In the genomic region with DNA sequence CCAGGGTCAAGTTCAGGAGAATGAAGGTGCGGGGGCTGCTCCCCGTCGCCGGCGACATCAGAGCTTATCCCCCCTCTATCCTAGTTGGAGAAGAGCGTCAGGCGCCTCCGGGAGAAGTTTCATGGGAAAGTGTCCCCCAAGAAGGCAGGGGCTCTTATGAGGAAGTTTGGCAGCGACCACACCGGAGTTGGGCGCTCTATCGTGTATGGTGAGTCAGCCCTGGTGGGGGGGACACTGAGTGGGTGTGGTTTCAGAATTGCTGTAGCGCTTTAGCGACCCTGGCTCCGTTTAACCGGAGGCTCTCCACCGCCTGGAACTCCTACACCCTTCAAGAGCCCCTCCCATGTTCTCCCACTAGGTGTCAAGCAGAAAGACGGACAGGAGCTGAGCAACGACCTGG, we compare ENCODE assay signal across 9 mouse cellular contexts. TPM values are rescaled to one million over a fixed set of nuclear protein-coding genes. Genes with fewer than 3 reads are reported as not detected.
DNase-seq lines count a peak whose midpoint lies in the region; ATAC-seq and TF ChIP-seq lines count a peak whose summit lies in the region.
"Had no signal": no experiment of that assay in that cellular context is flagged by ENCODE, and none has a peak within 500 bp of the region (broad histone marks: within the 10 kb centered on the region; RNA-seq: fewer than 3 reads in every experiment).

No protein-coding gene starts in this region.

- peak overlapping the region; percentile 14; the same call in 1 of the 2 replicates for H3K9ac ChIP-seq in kidney, embryonic 14.5 days (ENCODE audit: low read depth, low read length)
- H3K9ac ChIP-seq in heart, embryonic 14.5 days (ENCODE audit: low read length) = peak overlapping the region; percentile 67
- H3K9ac ChIP-seq in liver, postnatal 0 days (replicated peaks) = peak overlapping the region; percentile 70

- H3K4me3 ChIP-seq in kidney, embryonic 14.5 days (ENCODE audit: low read length) = peak overlapping the region; percentile 50
- peak overlapping the region; percentile 52 to 54 for H3K4me3 ChIP-seq in heart, embryonic 14.5 days (ENCODE audit: control insufficient read depth in 1 of 2, insufficient read depth in 1 of 2, low read depth in 1 of 2, low read length in 2 of 2)
- peak overlapping the region; percentile 68 for H3K4me3 ChIP-seq in liver, postnatal 0 days (ENCODE audit: low read depth, low read length)

- H3K27ac ChIP-seq in kidney, embryonic 14.5 days (ENCODE audit: low read depth, low read length) = no peak overlapping the region
- no peak overlapping the region for H3K27ac ChIP-seq in heart, embryonic 14.5 days (replicated peaks in 1 of 2; ENCODE audit: control insufficient read depth in 1 of 2, insufficient read depth in 1 of 2, low read depth in 2 of 2, low read length in 2 of 2)
- H3K27ac ChIP-seq in liver, postnatal 0 days (ENCODE audit: low read depth) = peak overlapping the region; percentile 53; the same call in 1 of the 2 replicates

- 3% methylated on average over 19 of the region's 19 CpGs for WGBS in kidney, embryonic 14.5 days
- WGBS in heart, embryonic 14.5 days = 8% methylated on average over 19 of the region's 19 CpGs
- WGBS in liver, postnatal 0 days (ENCODE audit: insufficient replicate concordance) = 9% methylated on average over 19 of the region's 19 CpGs

- 0 out of 2 replicates have a peak, but pooled peaks cover 3% of the 10 kb centered on the region for H3K4me1 ChIP-seq in kidney, embryonic 14.5 days (ENCODE audit: control insufficient read depth, insufficient read depth, low read length)
- H3K4me1 ChIP-seq in heart, embryonic 14.5 days (ENCODE audit: control insufficient read depth in 2 of 2, insufficient read depth in 2 of 2, low read length in 2 of 2) = peaks cover 0 to 9% of the 10 kb centered on the region in 2 experiments; a peak in 3 of 4 replicates
- H3K4me1 ChIP-seq in liver, postnatal 0 days (ENCODE audit: insufficient read depth) = 0 out of 2 replicates have a peak, but pooled peaks cover 3% of the 10 kb centered on the region

- no peaks in the 10 kb centered on the region for H3K9me3 ChIP-seq in kidney, embryonic 14.5 days (ENCODE audit: control insufficient read depth, low read length)
- H3K9me3 ChIP-seq in heart, embryonic 14.5 days (ENCODE audit: control insufficient read depth, low read length) = no peaks in the 10 kb centered on the region
- no peaks in the 10 kb centered on the region for H3K9me3 ChIP-seq in liver, postnatal 0 days (ENCODE audit: low read length)

- TF ChIP-seq CTCF in liver, postnatal 0 days (IDR thresholded peaks at IDR 0.05; ENCODE audit: low read depth) = no peak

- H3K4me2 ChIP-seq in kidney, embryonic 14.5 days (replicated peaks; ENCODE audit: low read depth, low read length) = peak overlapping the region; percentile 65
- H3K4me2 ChIP-seq in heart, embryonic 14.5 days (ENCODE audit: low read length) = peak overlapping the region; percentile 78
- peak overlapping the region; percentile 83 for H3K4me2 ChIP-seq in liver, postnatal 0 days (ENCODE audit: low read depth, low read length)

- ATAC-seq in kidney, embryonic 14.5 days (ENCODE audit: low FRiP score, low TSS enrichment) = no peak
- no peak for ATAC-seq in heart, embryonic 14.5 days (ENCODE audit: insufficient number of reproducible peaks, insufficient read depth, low FRiP score, low read depth)
- no peak for ATAC-seq in liver, postnatal 0 days

- H3K27me3 ChIP-seq in kidney, embryonic 14.5 days (ENCODE audit: control insufficient read depth, insufficient read depth, low read length) = peaks cover 33% of the 10 kb centered on the region
- peaks cover 34% of the 10 kb centered on the region for H3K27me3 ChIP-seq in heart, embryonic 14.5 days (ENCODE audit: control insufficient read depth, insufficient read depth, low read length)
- H3K27me3 ChIP-seq in liver, postnatal 0 days (ENCODE audit: insufficient read depth, low read length) = no peaks in the 10 kb centered on the region

- H3K36me3 ChIP-seq in kidney, embryonic 14.5 days (ENCODE audit: control insufficient read depth, insufficient read depth, low read length) = no peaks in the 10 kb centered on the region
- 0 out of 2 replicates have a peak, but pooled peaks cover 3% of the 10 kb centered on the region for H3K36me3 ChIP-seq in heart, embryonic 14.5 days (ENCODE audit: control insufficient read depth, insufficient read depth, low read length)
- H3K36me3 ChIP-seq in liver, postnatal 0 days (replicated peaks; ENCODE audit: insufficient read depth, low read length) = peaks cover 16% of the 10 kb centered on the region

- intact Hi-C loops in gastrocnemius, postnatal 36 days (cut with DNase I) = no loop called here

- no peak for TF ChIP-seq EP300 in liver, postnatal 0 days (IDR thresholded peaks at IDR 0.05; ENCODE audit: low read depth)

- DNase-seq in kidney, adult 11 months = no peak
- peak; percentile 58 for DNase-seq in adrenal gland, postnatal 14 days
- DNase-seq in liver, postnatal 0 days = peak; percentile 28
- no peak for DNase-seq in urinary bladder, postnatal 4 days (ENCODE audit: low spot score in 2 of 2)
- DNase-seq in gastrocnemius, postnatal 36 days = no peak
- DNase-seq in natural killer cell, adult 2 months (ENCODE audit: low spot score in 2 of 2) = no peak

RNA-seq across cellular contexts. Expression of a gene that starts 0.8 kb away (rescaled TPM):
- 6.1 and 7.8 TPM in 2 replicates for polyA plus RNA-seq in kidney, embryonic 14.5 days (2014; fragmentation: Nextera tagmentation; extraction: Ambion mirVana)
- 17.6 and 22.7 TPM in 2 replicates for total RNA-seq in adrenal gland, postnatal 14 days (2021)
- 4.5 and 5.9 TPM in 2 replicates for polyA plus RNA-seq in heart, embryonic 14.5 days (2014; fragmentation: Nextera tagmentation; extraction: Ambion mirVana)
- polyA plus RNA-seq in liver, postnatal 0 days (2015; fragmentation: Nextera tagmentation; extraction: Ambion mirVana) = 3.5 and 5.4 TPM in 2 replicates
- 1 to 10 TPM; 1.7 TPM for total RNA-seq in gastrocnemius, postnatal 36 days (2021)

RNA-seq across cellular contexts. Expression of a gene that starts 10.3 kb away (rescaled TPM):
- polyA plus RNA-seq in kidney, embryonic 14.5 days (2014; fragmentation: Nextera tagmentation; extraction: Ambion mirVana) = 2.0 and 2.2 TPM in 2 replicates
- 3.4 and 5.3 TPM in 2 replicates for total RNA-seq in adrenal gland, postnatal 14 days (2021)
- 1.9 and 2.7 TPM in 2 replicates for polyA plus RNA-seq in heart, embryonic 14.5 days (2014; fragmentation: Nextera tagmentation; extraction: Ambion mirVana)
- polyA plus RNA-seq in liver, postnatal 0 days (2015; fragmentation: Nextera tagmentation; extraction: Ambion mirVana) = 16.6 TPM in 2 replicates
- 1 to 10 TPM; 3.8 to 5.2 TPM for total RNA-seq in gastrocnemius, postnatal 36 days (2021)

RNA-seq across cellular contexts. Expression of a gene that starts 18.7 kb away (rescaled TPM):
- polyA plus RNA-seq in kidney, embryonic 14.5 days (2014; fragmentation: Nextera tagmentation; extraction: Ambion mirVana) = 82.3 and 90.0 TPM in 2 replicates
- 38.0 and 44.2 TPM in 2 replicates for total RNA-seq in adrenal gland, postnatal 14 days (2021)
- 28.2 and 30.0 TPM in 2 replicates for polyA plus RNA-seq in heart, embryonic 14.5 days (2014; fragmentation: Nextera tagmentation; extraction: Ambion mirVana)
- polyA plus RNA-seq in liver, postnatal 0 days (2015; fragmentation: Nextera tagmentation; extraction: Ambion mirVana) = 32.4 and 32.5 TPM in 2 replicates
- 1 to 10 TPM; 6.1 to 8.7 TPM for total RNA-seq in gastrocnemius, postnatal 36 days (2021)

RNA-seq across cellular contexts. Expression of a gene that starts 29.2 kb away (rescaled TPM):
- 327 and 329 TPM in 2 replicates for polyA plus RNA-seq in kidney, embryonic 14.5 days (2014; fragmentation: Nextera tagmentation; extraction: Ambion mirVana)
- total RNA-seq in adrenal gland, postnatal 14 days (2021) = 146 and 155 TPM in 2 replicates
- polyA plus RNA-seq in heart, embryonic 14.5 days (2014; fragmentation: Nextera tagmentation; extraction: Ambion mirVana) = 188 and 202 TPM in 2 replicates
- 128 and 129 TPM in 2 replicates for polyA plus RNA-seq in liver, postnatal 0 days (2015; fragmentation: Nextera tagmentation; extraction: Ambion mirVana)
- 10 to 100 TPM; 88.8 to 96.0 TPM for total RNA-seq in gastrocnemius, postnatal 36 days (2021)

RNA-seq across cellular contexts. Expression of a gene that starts 50.9 kb away (rescaled TPM):
- not detected in 2 replicates for polyA plus RNA-seq in kidney, embryonic 14.5 days (2014; fragmentation: Nextera tagmentation; extraction: Ambion mirVana)
- not detected in 2 replicates for total RNA-seq in adrenal gland, postnatal 14 days (2021)
- not detected in 2 replicates for polyA plus RNA-seq in heart, embryonic 14.5 days (2014; fragmentation: Nextera tagmentation; extraction: Ambion mirVana)
- polyA plus RNA-seq in liver, postnatal 0 days (2015; fragmentation: Nextera tagmentation; extraction: Ambion mirVana) = not detected in 2 replicates
- under 1 TPM; 0.17 to 0.23 TPM for total RNA-seq in gastrocnemius, postnatal 36 days (2021)
- polyA plus RNA-seq: testis, adult 2 months had no signal

Comparison
In these comparisons a context has a peak if more than half of its experiments do, and no peak if none do; other contexts are left out.
1. H3K9ac ChIP-seq: peak in every context shown above with its lines; median percentile 70 in liver, postnatal 0 days; 67 in heart, embryonic 14.5 days; 14 in kidney, embryonic 14.5 days.
2. DNase-seq: peak in adrenal gland, postnatal 14 days (single experiment) and liver, postnatal 0 days (single experiment); none in kidney, adult 11 months (single experiment), urinary bladder, postnatal 4 days (0 of 2), gastrocnemius, postnatal 36 days (0 of 2) and natural killer cell, adult 2 months (0 of 2).
3. Peak in every context shown above with its lines, with median percentiles within 50 percentile points of each other: H3K4me2 ChIP-seq and H3K4me3 ChIP-seq.